Mouse (Mus musculus): Measurements from ENCODE around the gene Sel1l3. TPM values are rescaled to one million over a fixed set of nuclear protein-coding genes. Genes with fewer than 3 reads are reported as not detected.

The Sel1l3 gene
- polyA plus RNA-seq, 1 experiment from 2014 or later, result 3.3 TPM

DNA sequence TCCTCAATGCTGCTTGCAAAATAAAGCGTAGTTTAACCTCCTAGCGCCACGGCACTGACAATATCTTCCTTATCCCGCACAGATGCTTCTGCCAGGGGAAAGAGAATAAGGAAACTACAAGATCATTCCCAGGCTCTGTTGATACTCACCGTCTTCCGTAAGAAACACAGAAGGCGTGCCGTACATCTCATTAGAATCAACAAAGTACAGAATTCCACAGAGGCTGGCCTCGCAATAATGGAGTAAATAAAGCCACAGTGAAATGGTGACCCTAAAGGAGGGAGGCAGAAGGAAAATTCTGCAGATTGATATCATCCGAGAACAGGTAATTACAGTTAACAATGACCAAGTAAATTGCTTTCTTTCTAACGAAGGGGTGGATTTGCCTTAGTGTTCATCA, 27.9 kb downstream of the Sel1l3 start:
- WGBS, result 52% methylated on average over 11 of the region's 11 CpGs
- H3K27ac ChIP-seq, result no peak overlapping the region
- no peaks in the 10 kb centered on the region for H3K36me3 ChIP-seq (replicated peaks)
- H3K4me3 ChIP-seq, result no peak overlapping the region
- no peak for DNase-seq (ENCODE audit: extremely low spot score, low spot score)
- H3K4me1 ChIP-seq, result peaks cover 12% of the 10 kb centered on the region
- H3K9me3 ChIP-seq, result no peaks in the 10 kb centered on the region
- H3K27me3 ChIP-seq (ENCODE audit: poor library complexity, severe bottlenecking), result 0 out of 2 replicates have a peak, but pooled peaks cover 4% of the 10 kb centered on the region

DNA sequence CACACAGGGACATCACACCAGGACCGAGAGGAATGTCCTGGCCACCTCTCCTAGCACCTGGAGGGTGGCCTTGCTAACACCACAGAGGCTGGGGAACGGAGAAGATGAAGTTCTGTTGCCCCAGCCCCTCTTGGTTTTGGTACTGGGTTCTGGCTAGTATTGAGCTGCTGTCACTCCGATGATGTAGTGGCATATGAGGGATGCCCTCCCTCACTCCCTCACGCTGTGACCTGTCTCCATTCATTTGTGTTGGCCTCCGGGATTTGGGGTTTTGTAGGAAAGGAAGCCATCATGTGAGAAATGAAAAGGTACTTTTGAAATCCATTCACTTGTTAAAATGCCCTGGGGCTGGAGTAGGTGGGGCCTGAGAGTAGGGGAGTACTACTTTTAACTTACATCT, 33.8 kb downstream of the Sel1l3 start:
- no peaks in the 10 kb centered on the region for H3K9me3 ChIP-seq
- no peak for DNase-seq (ENCODE audit: extremely low spot score, low spot score)
- no peaks in the 10 kb centered on the region for H3K36me3 ChIP-seq (replicated peaks)
- WGBS, result 84% methylated on average over 5 of the region's 5 CpGs
- H3K27me3 ChIP-seq (ENCODE audit: poor library complexity, severe bottlenecking), result no peaks in the 10 kb centered on the region
- H3K4me3 ChIP-seq, result no peak overlapping the region
- no peak overlapping the region for H3K27ac ChIP-seq
- H3K4me1 ChIP-seq, result peaks cover 7% of the 10 kb centered on the region; the same call in 1 of the 2 replicates

DNA sequence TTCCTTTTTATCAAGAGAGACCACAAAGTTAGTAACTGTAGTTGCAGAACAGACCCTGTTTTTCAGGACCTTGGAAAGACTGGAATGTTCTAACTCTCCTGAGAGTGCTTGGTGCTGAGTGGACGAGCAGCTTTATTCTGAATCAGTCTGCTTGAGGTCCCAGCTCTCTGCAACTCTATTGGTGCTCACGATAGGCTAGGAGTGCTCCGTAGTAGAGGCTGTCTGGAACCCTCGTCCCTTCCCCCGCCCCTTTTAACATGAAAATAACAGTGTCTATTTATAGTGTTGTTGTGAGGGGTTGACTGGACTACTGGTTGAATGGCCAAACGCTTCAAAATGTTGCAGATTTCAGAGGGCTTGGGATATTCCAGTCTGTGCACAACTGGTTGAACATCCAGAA, 37.0 kb downstream of the Sel1l3 start:
- H3K4me3 ChIP-seq, result no peak overlapping the region
- H3K9me3 ChIP-seq, result no peaks in the 10 kb centered on the region
- 66% methylated on average over 6 of the region's 6 CpGs for WGBS
- no peaks in the 10 kb centered on the region for H3K36me3 ChIP-seq (replicated peaks)
- H3K4me1 ChIP-seq, result peaks cover 21% of the 10 kb centered on the region
- no peaks in the 10 kb centered on the region for H3K27me3 ChIP-seq (ENCODE audit: poor library complexity, severe bottlenecking)
- DNase-seq (ENCODE audit: extremely low spot score, low spot score), result no peak
- no peak overlapping the region for H3K27ac ChIP-seq

DNA sequence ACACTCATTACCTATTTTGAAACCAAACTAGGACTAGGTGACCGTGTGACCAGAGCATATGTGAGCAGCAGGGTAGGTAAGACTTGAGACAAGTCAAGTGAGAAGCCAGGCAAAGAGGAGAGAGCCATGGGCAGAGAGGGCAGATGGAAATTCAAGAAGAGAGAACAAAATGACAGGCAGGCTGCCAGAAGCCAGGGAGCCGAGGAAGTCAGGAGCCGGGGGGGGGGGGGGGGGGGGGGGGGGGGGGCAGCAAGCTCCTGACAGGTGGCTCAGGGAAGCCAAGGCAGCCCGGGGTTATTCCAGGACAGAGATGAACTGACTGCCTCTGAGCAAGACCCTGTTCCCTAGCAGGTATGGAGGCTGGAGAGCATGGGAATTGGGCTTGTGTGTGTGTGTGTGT, 37.7 kb downstream of the Sel1l3 start:
- Histone ChIP-seq H3K4me3 (no peak overlapping the region), H3K27ac (no peak overlapping the region), H3K4me1 (peaks cover 21% of the 10 kb centered on the region), H3K36me3 (replicated peaks) (no peaks in the 10 kb centered on the region), H3K27me3 (ENCODE audit: poor library complexity, severe bottlenecking) (no peaks in the 10 kb centered on the region), H3K9me3 (no peaks in the 10 kb centered on the region)
- 75% methylated on average over 2 of the region's 4 CpGs for WGBS
- no peak for DNase-seq (ENCODE audit: extremely low spot score, low spot score)

DNA sequence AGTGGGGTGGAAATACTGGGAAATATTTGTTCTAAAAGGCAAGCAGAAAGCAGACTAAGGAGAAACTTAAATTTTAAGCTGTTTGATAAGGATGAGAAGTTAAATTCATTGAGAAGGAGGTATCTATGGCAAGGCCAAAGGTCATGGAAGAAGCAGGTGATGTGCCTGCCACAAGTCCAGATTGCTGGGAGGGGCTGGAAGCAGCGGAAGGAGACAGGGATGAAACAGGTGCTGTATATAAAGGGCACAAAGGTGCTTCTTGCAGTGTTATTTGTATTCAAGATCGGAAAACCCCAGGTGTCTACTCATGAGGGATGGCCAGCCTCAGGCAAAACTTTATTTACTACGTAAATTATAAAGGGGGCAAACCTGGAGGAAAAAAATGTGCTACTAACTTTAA, 38.5 kb downstream of the Sel1l3 start:
- no peaks in the 10 kb centered on the region for H3K9me3 ChIP-seq
- DNase-seq (ENCODE audit: extremely low spot score, low spot score), result no peak
- H3K27ac ChIP-seq, result no peak overlapping the region
- 87% methylated on average over 3 of the region's 3 CpGs for WGBS
- no peak overlapping the region for H3K4me3 ChIP-seq
- H3K4me1 ChIP-seq, result peaks cover 21% of the 10 kb centered on the region
- H3K36me3 ChIP-seq (replicated peaks), result no peaks in the 10 kb centered on the region
- no peaks in the 10 kb centered on the region for H3K27me3 ChIP-seq (ENCODE audit: poor library complexity, severe bottlenecking)

DNA sequence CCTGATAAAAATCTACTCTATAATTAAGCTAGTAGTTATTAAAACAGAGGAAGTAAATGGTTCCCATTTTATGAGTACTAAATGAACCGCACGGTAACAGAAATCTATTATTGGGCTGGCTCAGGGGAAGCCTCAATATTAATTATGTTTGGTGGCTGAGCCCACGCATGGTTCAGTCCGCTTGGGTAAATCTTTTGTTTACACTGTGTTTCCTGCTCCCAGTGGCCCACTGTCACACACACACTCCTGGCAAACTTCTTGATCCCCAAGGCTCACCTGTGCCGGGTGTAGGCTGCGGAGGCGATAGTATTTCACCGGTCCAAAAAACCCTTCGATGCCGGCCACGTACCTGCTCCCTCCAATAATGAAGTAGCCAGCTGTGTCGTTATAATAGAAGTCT, 39.3 kb downstream of the Sel1l3 start:
- no peak overlapping the region for H3K4me3 ChIP-seq
- no peak overlapping the region for H3K27ac ChIP-seq
- H3K4me1 ChIP-seq, result peaks cover 16% of the 10 kb centered on the region
- no peak for DNase-seq (ENCODE audit: extremely low spot score, low spot score)
- H3K9me3 ChIP-seq, result no peaks in the 10 kb centered on the region
- WGBS, result 77% methylated on average over 12 of the region's 12 CpGs
- no peaks in the 10 kb centered on the region for H3K27me3 ChIP-seq (ENCODE audit: poor library complexity, severe bottlenecking)
- no peaks in the 10 kb centered on the region for H3K36me3 ChIP-seq (replicated peaks)

DNA sequence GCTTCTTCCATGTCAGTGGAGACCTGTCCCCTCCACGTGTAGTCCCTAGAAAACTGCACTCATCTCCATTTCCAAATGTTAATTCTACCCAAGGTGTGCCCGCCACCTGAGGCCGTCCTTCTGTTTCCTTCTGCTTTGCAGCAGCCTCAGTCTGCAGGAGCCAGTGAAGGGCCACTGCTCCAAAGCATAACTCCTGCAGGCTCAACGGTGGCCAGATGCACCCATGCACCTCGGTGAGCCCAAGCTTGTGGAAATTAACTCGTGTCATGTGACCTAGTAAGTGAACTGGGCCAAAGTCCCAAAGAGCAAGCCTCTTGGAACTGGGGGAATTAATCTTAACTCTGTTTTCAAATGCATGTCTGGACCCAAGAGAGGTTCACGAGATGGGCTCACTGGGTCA, 40.8 kb downstream of the Sel1l3 start:
- H3K36me3 ChIP-seq (replicated peaks), result no peaks in the 10 kb centered on the region
- H3K4me3 ChIP-seq, result no peak overlapping the region
- H3K27ac ChIP-seq, result no peak overlapping the region
- WGBS, result 87% methylated on average over 7 of the region's 7 CpGs
- no peak for DNase-seq (ENCODE audit: extremely low spot score, low spot score)
- H3K4me1 ChIP-seq, result peaks cover 16% of the 10 kb centered on the region
- H3K27me3 ChIP-seq (ENCODE audit: poor library complexity, severe bottlenecking), result no peaks in the 10 kb centered on the region
- no peaks in the 10 kb centered on the region for H3K9me3 ChIP-seq

DNA sequence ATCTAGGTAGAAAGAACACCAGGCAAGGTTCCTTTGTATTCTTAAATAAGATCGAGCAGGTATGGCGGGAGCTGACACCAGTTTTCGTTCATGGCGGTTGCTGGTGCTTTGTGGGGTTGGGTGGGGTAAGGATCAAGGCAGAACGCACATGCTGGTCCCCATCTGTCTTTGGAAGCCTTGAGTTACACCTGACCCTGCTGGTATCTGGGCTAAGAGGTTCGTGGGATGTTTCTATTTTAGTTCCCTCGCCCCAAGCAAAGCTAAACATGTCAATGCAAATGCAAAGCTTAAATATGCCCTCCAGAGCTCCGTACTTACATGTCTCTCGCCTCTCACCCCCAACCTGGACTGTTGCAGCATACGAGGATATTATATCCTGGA, 41.5 kb downstream of the Sel1l3 start:
- WGBS, result 92% methylated on average over 10 of the region's 10 CpGs
- Histone ChIP-seq H3K4me1 (peaks cover 16% of the 10 kb centered on the region), H3K27ac (no peak overlapping the region), H3K9me3 (no peaks in the 10 kb centered on the region), H3K4me3 (no peak overlapping the region), H3K36me3 (replicated peaks) (no peaks in the 10 kb centered on the region), H3K27me3 (ENCODE audit: poor library complexity, severe bottlenecking) (no peaks in the 10 kb centered on the region)
- DNase-seq (ENCODE audit: extremely low spot score, low spot score), result no peak

DNA sequence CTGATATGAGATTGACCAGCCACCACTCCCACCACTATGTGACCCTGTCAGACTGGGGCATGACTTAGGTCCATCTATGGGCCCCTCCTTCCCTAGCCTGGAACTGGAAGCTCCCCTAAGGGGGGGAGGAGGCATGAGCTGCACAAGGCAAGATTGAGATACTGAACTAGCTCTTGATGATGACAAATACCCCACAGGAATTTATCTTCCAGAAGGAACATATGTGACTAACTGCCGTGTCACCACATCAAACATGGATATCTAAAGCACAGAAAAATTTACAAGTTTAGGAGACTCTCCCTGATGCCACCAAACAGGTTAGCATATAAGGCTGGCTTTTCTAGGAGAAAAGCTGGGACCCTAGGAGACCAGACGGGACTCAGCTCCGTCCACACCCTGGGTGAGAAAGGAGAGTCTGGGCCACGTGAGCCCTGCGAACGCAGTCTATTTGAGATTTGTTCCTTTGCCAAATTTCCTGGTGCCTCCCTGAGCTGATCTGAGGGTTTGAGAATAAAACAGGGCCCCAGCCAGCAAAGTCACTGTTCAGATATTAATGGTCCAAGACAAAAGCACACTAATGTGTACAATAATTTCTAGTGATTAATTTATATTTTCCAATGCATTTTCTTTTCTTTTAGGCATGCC, 42.0 kb downstream of the Sel1l3 start:
- DNase-seq (ENCODE audit: extremely low spot score, low spot score), result no peak
- Histone ChIP-seq H3K4me3 (no peak overlapping the region), H3K9me3 (no peaks in the 10 kb centered on the region), H3K27me3 (ENCODE audit: poor library complexity, severe bottlenecking) (no peaks in the 10 kb centered on the region), H3K4me1 (peaks cover 16% of the 10 kb centered on the region), H3K36me3 (replicated peaks) (no peaks in the 10 kb centered on the region), H3K27ac (no peak overlapping the region)
- WGBS, result 93% methylated on average over 6 of the region's 6 CpGs

DNA sequence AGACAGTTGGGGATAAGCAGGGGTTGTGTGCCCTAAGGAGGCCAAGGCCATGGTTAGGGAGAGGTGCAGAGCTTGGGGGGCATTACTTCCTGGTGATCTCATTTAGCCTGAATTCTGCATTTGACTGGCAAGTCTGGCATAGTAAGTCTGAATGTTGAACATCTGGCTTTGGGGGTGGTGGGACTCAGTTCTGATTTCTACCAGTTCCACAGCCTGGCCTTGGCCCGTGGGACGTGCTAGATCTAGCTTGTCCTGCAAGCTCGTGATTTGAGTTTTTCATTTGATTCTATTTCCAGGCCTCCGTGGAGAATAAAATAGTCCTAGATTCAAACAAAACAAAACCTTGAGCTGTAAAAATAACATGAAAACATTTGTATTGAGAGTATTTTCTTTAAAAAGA, 46.2 kb downstream of the Sel1l3 start:
- H3K4me3 ChIP-seq, result no peak overlapping the region
- no peaks in the 10 kb centered on the region for H3K36me3 ChIP-seq (replicated peaks)
- H3K9me3 ChIP-seq, result no peaks in the 10 kb centered on the region
- no peak for DNase-seq (ENCODE audit: extremely low spot score, low spot score)
- H3K4me1 ChIP-seq, result no peaks in the 10 kb centered on the region
- WGBS, result 95% methylated on average over 4 of the region's 4 CpGs
- H3K27ac ChIP-seq, result no peak overlapping the region
- no peaks in the 10 kb centered on the region for H3K27me3 ChIP-seq (ENCODE audit: poor library complexity, severe bottlenecking)

DNA sequence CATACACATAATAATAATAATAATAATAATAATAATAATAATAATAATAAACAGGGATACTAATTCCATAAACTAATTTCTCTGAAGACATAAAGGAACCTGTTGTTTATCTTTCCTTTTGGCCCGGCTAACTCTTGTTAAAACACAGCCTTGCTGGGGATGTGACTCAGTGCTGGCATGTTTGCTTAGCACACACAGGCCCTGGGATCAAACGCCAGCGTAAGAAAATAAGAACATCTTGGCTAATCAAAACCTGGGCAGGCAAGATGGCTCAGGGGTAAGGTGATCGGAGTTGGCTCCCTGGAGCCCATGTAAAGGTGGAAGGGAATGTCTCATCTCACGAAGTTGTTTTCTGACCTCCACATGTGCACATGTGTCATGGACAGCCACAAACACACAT, 48.1 kb downstream of the Sel1l3 start:
- no peaks in the 10 kb centered on the region for H3K4me1 ChIP-seq
- no peaks in the 10 kb centered on the region for H3K27me3 ChIP-seq (ENCODE audit: poor library complexity, severe bottlenecking)
- 88% methylated on average over 5 of the region's 5 CpGs for WGBS
- no peak overlapping the region for H3K4me3 ChIP-seq
- no peak for DNase-seq (ENCODE audit: extremely low spot score, low spot score)
- no peaks in the 10 kb centered on the region for H3K9me3 ChIP-seq
- no peak overlapping the region for H3K27ac ChIP-seq
- H3K36me3 ChIP-seq (replicated peaks), result no peaks in the 10 kb centered on the region

DNA sequence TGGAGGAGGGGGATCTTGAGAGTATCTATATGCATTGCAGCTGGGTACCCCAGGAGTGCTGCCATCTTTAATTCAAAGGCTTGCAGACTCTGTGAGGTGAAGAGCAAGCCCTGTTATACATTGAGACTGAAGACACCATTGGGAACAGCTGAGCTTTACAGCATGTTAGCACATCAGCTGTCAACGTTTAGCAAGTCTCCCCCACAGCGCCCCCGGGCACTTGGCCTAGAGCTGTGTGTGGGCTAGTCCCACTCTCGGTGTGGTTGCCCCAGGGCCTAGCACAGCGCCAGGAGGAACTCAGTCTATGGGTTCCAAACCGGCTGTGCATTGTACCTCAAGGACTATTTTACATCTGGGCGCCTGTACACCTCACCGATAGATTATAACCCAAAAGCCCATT, 51.3 kb downstream of the Sel1l3 start:
- no peaks in the 10 kb centered on the region for H3K4me1 ChIP-seq
- no peak for DNase-seq (ENCODE audit: extremely low spot score, low spot score)
- H3K4me3 ChIP-seq, result no peak overlapping the region
- H3K36me3 ChIP-seq (replicated peaks), result no peaks in the 10 kb centered on the region
- no peaks in the 10 kb centered on the region for H3K27me3 ChIP-seq (ENCODE audit: poor library complexity, severe bottlenecking)
- 95% methylated on average over 8 of the region's 8 CpGs for WGBS
- H3K9me3 ChIP-seq, result no peaks in the 10 kb centered on the region
- H3K27ac ChIP-seq, result no peak overlapping the region

DNA sequence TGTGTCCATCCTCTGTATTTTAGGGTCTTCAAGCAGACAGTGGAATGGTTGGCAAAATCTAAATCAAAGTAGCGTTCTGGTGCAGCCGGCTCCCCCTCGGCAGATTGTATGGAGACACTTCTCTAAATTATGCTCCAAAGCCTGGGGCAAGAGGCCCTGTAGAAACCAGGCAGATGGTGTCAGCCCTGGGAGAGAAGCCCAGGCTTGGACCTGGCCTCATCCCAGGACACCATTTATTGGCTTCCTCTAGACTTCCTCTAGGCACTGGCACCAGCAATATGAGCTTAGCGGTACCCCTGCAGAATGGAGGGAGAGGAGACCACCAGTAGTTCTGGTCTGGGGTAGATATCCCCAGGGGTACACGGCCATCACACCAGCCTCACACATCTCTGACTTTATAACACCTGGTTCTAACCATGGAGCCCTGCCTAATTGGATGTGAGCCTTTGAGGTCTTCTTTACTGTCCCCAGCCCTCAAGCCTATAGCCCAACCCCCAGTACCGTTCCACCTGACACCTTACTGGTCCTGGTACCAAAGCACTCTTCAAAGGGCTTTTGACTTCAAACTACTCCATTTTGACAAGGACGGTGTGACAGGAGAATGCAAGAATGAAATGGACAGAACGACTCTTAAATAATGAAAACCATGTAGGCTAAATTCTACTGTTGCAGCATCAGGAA, 52.1 kb downstream of the Sel1l3 start:
- Histone ChIP-seq H3K4me1 (no peaks in the 10 kb centered on the region), H3K27me3 (ENCODE audit: poor library complexity, severe bottlenecking) (no peaks in the 10 kb centered on the region), H3K4me3 (no peak overlapping the region), H3K36me3 (replicated peaks) (no peaks in the 10 kb centered on the region), H3K27ac (no peak overlapping the region), H3K9me3 (no peaks in the 10 kb centered on the region)
- 93% methylated on average over 8 of the region's 8 CpGs for WGBS
- DNase-seq (ENCODE audit: extremely low spot score, low spot score), result no peak

All from forebrain, embryonic 10.5 days (tissue).